8 mouse cellular contexts compared by ENCODE assay signal in genomic region chr13:12864946-12865345, GRCm38 (mm10).
DNase-seq lines count a peak whose midpoint lies in the region; ATAC-seq lines count a peak whose summit lies in the region.
"Not testable (repeated sequence)": the region's sequence is repeated elsewhere in the genome, so short reads cannot be mapped to it uniquely, and the experiment has no call there.

No protein-coding gene starts in this region.

- not testable (repeated sequence) for H3K27me3 ChIP-seq in forebrain, embryonic 15.5 days; heart, embryonic 16.5 days (ENCODE audit: control insufficient read depth, insufficient read depth, low read length); hindbrain, embryonic 14.5 days (ENCODE audit: control insufficient read depth, insufficient read depth, low read length); kidney, embryonic 16.5 days (ENCODE audit: insufficient read depth, low read length); liver, embryonic 13.5 days; lung, embryonic 15.5 days; midbrain, embryonic 15.5 days (replicated peaks); stomach, embryonic 15.5 days (replicated peaks)

- ATAC-seq in forebrain, embryonic 15.5 days (replicated peaks): 0 out of 2 replicates have a peak, but pooled peaks have one; percentile 19
- 0 out of 2 replicates have a peak, but pooled peaks have one; percentile 4 for ATAC-seq in heart, embryonic 16.5 days (replicated peaks; ENCODE audit: extremely low read depth, insufficient read depth, low FRiP score)
- peak; percentile 21; the same call in 1 of the 2 replicates for ATAC-seq in hindbrain, embryonic 14.5 days (ENCODE audit: low FRiP score)
- 0 out of 2 replicates have a peak, but pooled peaks have one; percentile 35 for ATAC-seq in kidney, embryonic 16.5 days (ENCODE audit: low FRiP score, low TSS enrichment)
- peak; percentile 41; the same call in 1 of the 2 replicates for ATAC-seq in liver, embryonic 13.5 days (ENCODE audit: low read depth)
- ATAC-seq in lung, embryonic 15.5 days (ENCODE audit: borderline replicate concordance, extremely low read depth, low FRiP score, low TSS enrichment): peak; percentile 53
- ATAC-seq in midbrain, embryonic 15.5 days (replicated peaks): 0 out of 2 replicates have a peak, but pooled peaks have one; percentile 3
- peak; percentile 9; the same call in 1 of the 2 replicates for ATAC-seq in stomach, embryonic 15.5 days (ENCODE audit: insufficient read depth, low FRiP score, low read depth)

- H3K4me3 ChIP-seq in forebrain, embryonic 15.5 days; heart, embryonic 16.5 days (ENCODE audit: low read length); hindbrain, embryonic 14.5 days (replicated peaks; ENCODE audit: low read length); kidney, embryonic 16.5 days (ENCODE audit: low read length); liver, embryonic 13.5 days (replicated peaks); lung, embryonic 15.5 days; midbrain, embryonic 15.5 days; stomach, embryonic 15.5 days (replicated peaks): not testable (repeated sequence)

- not testable (repeated sequence) for H3K4me1 ChIP-seq in forebrain, embryonic 15.5 days; heart, embryonic 16.5 days (ENCODE audit: control insufficient read depth, insufficient read depth, low read length); hindbrain, embryonic 14.5 days (replicated peaks; ENCODE audit: control insufficient read depth, insufficient read depth, low read length); kidney, embryonic 16.5 days (ENCODE audit: insufficient read depth, low read length); liver, embryonic 13.5 days (replicated peaks); lung, embryonic 15.5 days; midbrain, embryonic 15.5 days; stomach, embryonic 15.5 days

- DNase-seq in hindbrain, embryonic 14.5 days (ENCODE audit: low spot score); liver, embryonic 13.5 days: not testable (repeated sequence)

- H3K4me2 ChIP-seq in forebrain, embryonic 15.5 days (replicated peaks); heart, embryonic 16.5 days (ENCODE audit: low read depth, low read length); hindbrain, embryonic 14.5 days (replicated peaks); kidney, embryonic 16.5 days (replicated peaks; ENCODE audit: low read depth, low read length); liver, embryonic 13.5 days; lung, embryonic 15.5 days; midbrain, embryonic 15.5 days; stomach, embryonic 15.5 days: not testable (repeated sequence)

- H3K9me3 ChIP-seq in forebrain, embryonic 15.5 days: peaks cover 26% of the 10 kb centered on the region
- peaks cover 18% of the 10 kb centered on the region for H3K9me3 ChIP-seq in heart, embryonic 16.5 days (replicated peaks; ENCODE audit: control insufficient read depth, low read length)
- H3K9me3 ChIP-seq in hindbrain, embryonic 14.5 days (ENCODE audit: control insufficient read depth, low read length): peaks cover 21% of the 10 kb centered on the region
- peaks cover 22% of the 10 kb centered on the region for H3K9me3 ChIP-seq in kidney, embryonic 16.5 days (ENCODE audit: low read length)
- H3K9me3 ChIP-seq in liver, embryonic 13.5 days (replicated peaks): peaks cover 22% of the 10 kb centered on the region
- H3K9me3 ChIP-seq in lung, embryonic 15.5 days; stomach, embryonic 15.5 days: not testable (repeated sequence)
- H3K9me3 ChIP-seq in midbrain, embryonic 15.5 days: peaks cover 28% of the 10 kb centered on the region

- 89% methylated on average over 1 of the region's 1 CpGs for WGBS in forebrain, embryonic 15.5 days
- 74% methylated on average over 1 of the region's 1 CpGs for WGBS in heart, embryonic 16.5 days
- WGBS in hindbrain, embryonic 14.5 days: 89% methylated on average over 1 of the region's 1 CpGs
- 78% methylated on average over 1 of the region's 1 CpGs for WGBS in kidney, embryonic 16.5 days
- 65% methylated on average over 1 of the region's 1 CpGs for WGBS in liver, embryonic 13.5 days (ENCODE audit: insufficient replicate concordance)
- WGBS in lung, embryonic 15.5 days: 84% methylated on average over 1 of the region's 1 CpGs
- WGBS in midbrain, embryonic 15.5 days: 82% methylated on average over 1 of the region's 1 CpGs
- WGBS in stomach, embryonic 15.5 days: 91% methylated on average over 1 of the region's 1 CpGs

- not testable (repeated sequence) for H3K9ac ChIP-seq in forebrain, embryonic 15.5 days (replicated peaks); heart, embryonic 16.5 days (ENCODE audit: low read length); hindbrain, embryonic 14.5 days; kidney, embryonic 16.5 days (replicated peaks; ENCODE audit: low read length); liver, embryonic 13.5 days; lung, embryonic 15.5 days; midbrain, embryonic 15.5 days; stomach, embryonic 15.5 days

- H3K27ac ChIP-seq in forebrain, embryonic 15.5 days (replicated peaks); heart, embryonic 16.5 days (ENCODE audit: low read length); hindbrain, embryonic 14.5 days; kidney, embryonic 16.5 days (ENCODE audit: low read length); liver, embryonic 13.5 days; lung, embryonic 15.5 days; midbrain, embryonic 15.5 days; stomach, embryonic 15.5 days: not testable (repeated sequence)

- not testable (repeated sequence) for H3K36me3 ChIP-seq in forebrain, embryonic 15.5 days; heart, embryonic 16.5 days (ENCODE audit: control insufficient read depth, insufficient read depth); hindbrain, embryonic 14.5 days (replicated peaks; ENCODE audit: control insufficient read depth, insufficient read depth); kidney, embryonic 16.5 days (ENCODE audit: insufficient read depth, low read length); liver, embryonic 13.5 days; lung, embryonic 15.5 days; midbrain, embryonic 15.5 days (replicated peaks); stomach, embryonic 15.5 days

Comparison
In these comparisons a context has a peak if more than half of its experiments do, and no peak if none do; other contexts are left out.
1. ATAC-seq: peak in every context shown above with its lines; median percentile 53 in lung, embryonic 15.5 days; 41 in liver, embryonic 13.5 days; 35 in kidney, embryonic 16.5 days; 21 in hindbrain, embryonic 14.5 days; 19 in forebrain, embryonic 15.5 days; 9 in stomach, embryonic 15.5 days; 4 in heart, embryonic 16.5 days; 3 in midbrain, embryonic 15.5 days.